Mouse (Mus musculus): ENCODE results near the gene Irak3.
A peak's percentile ranks its signal among the peaks of the same experiment; 100 is the strongest.

Irak3 gene

GRCm38 (mm10) chr10:120202467-120203250 is 729 bp upstream of the Irak3 start:
- no peak for DNase-seq

GRCm38 (mm10) chr10:120201131-120201921 is 604 bp downstream of the Irak3 start, which contains the start of gene Tmbim4:
TSS of gene Tmbim4 (plus strand) at chr10:120201590.
- DNase-seq: peak; percentile 83

DNA sequence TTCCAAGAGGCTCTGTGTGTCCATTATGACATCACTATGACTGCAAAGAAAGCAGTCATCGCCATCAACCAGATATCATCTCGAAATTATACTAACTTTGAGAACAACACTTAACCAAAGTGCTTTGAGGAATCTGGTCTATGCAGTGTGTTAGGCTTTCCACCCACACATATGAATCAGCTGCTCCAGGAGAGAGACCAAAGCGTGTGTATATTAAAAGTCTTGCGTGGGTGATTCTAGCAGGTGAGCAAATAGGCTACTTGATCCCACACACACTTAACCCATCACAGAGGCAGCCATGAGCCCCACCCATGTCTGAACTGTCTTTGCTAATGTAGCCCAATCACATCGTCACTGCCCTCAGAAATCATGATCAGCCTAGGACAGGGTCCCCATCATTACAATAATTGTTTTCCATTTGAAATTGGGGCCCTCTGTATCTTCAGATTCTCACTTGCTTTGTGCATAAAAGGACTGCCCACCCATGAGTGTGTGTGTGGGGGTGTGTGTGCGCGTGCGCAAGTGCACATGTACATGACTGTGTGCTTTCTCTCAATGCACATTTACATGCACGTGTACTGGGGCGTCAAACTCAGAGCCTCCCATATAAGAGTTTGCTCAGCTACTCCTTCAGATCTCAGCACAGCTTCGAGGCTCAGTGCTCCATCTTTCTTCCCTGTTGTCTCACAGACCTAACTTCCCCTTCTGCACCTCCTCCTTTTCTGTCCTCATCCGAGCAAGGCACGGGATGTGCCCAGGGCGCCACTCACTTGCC is 4.7 kb downstream of the Irak3 start:
- DNase-seq: no peak

GRCm38 (mm10) chr10:120193255-120193654 is 8.7 kb downstream of the Irak3 start:
- DNase-seq: no peak

- no peak for DNase-seq
Measured at GRCm38 (mm10) chr10:120192278-120192677, 9.7 kb downstream of the Irak3 start.

DNA sequence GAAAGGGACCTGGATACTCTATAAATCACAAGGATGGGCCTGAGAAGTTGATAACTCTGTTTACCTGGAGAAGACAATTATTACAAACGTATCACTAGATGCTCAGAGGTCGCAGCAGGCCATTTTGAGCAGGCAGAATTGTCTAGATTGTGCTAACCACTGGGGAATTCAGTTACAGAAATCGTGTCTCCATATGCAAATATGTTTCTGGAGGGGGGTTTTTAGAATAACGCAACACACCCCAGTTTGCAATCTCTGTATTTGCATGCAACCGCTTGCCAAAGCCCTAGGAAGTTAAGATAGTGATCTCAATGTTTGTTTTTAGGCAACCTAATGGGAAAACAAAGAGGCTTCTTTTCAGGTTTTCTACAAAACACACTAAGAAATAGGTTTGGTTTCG is 10.8 kb downstream of the Irak3 start:
- no peak for DNase-seq

GRCm38 (mm10) chr10:120189782-120190181 is 12.1 kb downstream of the Irak3 start:
- DNase-seq: no peak

DNA sequence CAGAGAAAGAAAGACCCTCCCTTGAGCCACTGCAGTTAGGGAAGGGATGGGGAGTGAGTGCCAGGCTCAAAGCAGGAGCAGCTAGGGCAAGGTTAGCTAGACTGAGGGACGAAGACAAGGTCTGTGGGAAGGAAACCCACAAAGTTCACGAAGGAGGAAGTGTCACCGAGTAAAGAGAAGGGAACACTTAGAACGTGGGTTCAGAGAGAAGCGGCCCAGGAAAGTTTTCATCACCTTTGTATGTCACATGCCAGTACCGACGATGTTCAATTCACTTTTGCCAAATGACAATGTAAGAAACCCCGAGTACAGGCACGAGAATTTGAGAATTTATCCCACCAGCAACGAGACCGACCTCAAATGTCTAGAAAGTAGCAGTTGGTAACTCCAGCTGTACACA is 12.7 kb downstream of the Irak3 start:
- DNase-seq: no peak

DNA sequence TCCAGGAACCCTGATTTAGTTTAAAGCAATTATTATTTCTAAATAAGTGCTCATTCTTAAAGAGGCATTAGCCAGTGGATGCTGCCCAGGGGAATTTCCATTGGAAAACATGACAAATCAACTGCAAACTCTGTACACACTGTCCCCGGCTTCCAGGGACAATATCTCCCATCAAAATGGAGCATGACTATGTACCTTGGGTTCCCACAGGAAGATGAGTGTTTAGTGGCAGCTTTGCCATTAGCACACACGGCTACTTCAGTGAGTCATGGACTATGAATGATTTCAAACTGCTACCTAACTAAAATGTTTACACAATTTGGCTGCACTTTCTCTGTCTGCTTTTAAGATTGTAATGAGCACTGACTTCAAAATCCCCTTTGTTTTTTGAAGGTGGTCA is 13.4 kb downstream of the Irak3 start:
- no peak for DNase-seq

DNA sequence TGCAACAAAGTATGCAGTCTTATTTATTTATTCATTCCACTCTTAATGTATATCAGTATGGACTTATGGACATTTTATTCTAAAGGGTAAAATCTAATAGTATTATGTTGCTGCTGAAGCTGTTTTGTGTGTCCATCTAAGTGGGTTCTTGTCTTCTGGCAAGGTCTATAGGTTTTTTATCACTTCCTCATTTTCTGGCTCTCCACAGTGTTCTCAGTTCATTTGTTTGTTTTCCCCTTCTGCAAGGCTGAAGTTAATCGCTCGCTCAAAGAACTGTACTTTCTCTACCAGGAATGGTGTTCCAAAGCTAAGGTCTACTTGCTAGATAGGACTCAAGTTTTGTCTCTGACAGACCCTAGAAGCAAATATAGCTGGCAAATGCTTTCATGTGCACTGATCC is 18.6 kb downstream of the Irak3 start:
- no peak for DNase-seq

DNA sequence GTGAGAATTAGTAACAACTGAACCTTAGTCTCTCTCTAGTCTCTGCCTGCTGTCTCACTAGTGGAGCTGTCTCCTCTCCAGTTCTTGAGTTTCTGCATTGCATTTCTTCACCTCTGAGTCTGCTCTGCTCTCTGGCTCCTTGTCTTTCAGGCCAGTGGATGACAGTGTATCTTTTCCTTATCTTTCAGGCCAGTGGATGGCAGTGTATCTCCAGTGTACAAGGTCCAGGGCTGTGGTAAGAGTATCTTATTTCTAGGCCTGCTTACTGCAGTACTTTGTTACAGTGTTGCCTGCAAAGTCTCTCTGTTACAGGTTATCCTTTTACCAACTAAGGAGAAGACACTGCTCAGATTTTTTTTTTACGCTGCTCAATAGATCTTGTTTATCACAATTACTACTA is 19.0 kb downstream of the Irak3 start:
- DNase-seq: no peak

- DNase-seq: no peak
Measured at GRCm38 (mm10) chr10:120174192-120174705, 27.7 kb downstream of the Irak3 start.

DNA sequence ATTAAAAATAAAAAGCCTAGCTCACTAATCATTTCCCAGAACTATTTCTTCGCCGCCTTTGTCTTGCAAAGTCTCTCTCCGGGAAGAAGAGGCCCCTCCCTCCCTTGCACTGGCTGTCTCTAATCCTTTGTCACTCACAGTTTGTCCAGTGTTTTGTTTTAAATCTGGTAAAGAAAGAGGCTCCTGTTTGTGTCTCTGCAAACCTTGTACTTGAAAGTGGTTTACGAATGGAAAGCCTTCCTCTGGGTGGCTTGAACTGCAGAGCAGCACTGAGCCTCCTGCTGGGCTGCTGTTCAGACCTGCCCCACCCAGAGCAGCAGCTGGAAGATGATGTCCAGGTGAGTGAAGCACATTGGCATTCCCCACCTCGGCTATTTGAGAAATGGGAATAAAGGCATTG is 30.6 kb downstream of the Irak3 start:
- no peak for DNase-seq

DNA sequence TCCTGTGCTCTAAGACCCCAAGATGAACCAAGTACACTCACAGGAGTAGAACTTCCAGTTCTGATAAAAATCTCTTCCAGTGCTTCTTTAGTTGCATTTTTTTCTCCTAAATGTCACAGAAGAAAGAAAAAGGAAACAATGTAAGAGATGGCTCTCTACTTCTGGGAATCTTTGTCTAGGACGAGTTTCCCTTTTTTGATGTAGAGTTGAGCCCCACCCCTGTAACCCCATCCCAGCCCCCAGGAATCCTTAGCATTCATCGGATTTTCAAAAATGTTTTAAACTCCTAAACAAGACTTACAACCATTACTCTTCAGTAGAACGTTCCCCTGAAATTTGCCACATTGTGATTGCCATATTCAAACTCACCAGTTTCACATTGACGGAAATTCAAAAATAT is 31.7 kb downstream of the Irak3 start:
- no peak for DNase-seq

- no peak for DNase-seq
Measured at GRCm38 (mm10) chr10:120169841-120170240, 32.1 kb downstream of the Irak3 start.

- no peak for DNase-seq
Measured at GRCm38 (mm10) chr10:120169064-120169463, 32.9 kb downstream of the Irak3 start.

- no peak for DNase-seq
Measured at GRCm38 (mm10) chr10:120168070-120168469, 33.9 kb downstream of the Irak3 start.

GRCm38 (mm10) chr10:120165793-120166503 is 36.0 kb downstream of the Irak3 start:
- no peak for DNase-seq

- no peak for DNase-seq
Measured at GRCm38 (mm10) chr10:120164931-120165792, 36.8 kb downstream of the Irak3 start.

GRCm38 (mm10) chr10:120163490-120163889 is 38.4 kb downstream of the Irak3 start:
- DNase-seq: no peak

DNA sequence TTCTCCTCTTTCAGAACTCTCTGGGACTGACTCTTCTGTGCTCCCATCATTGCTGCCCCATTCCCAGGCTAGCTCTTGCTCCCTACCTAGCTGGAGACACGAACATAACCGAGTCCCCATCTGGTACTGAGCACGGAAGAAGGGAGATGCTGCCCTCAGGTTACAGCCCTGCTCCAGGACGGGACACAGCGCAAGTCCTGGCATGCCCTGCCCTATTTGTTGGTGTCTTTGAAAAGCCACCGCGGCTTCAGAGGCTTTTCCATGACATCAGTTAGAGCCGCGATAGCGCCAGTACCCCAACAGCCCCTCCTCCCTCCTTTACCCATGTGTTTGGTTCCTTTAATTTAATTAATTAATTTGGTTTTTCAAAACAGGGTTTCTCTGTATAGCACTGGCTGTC is 39.1 kb downstream of the Irak3 start:
- no peak for DNase-seq
